Mouse (Mus musculus) testis, adult 2 months (tissue): ENCODE results near the gene Itpr2.

ENCODE experiments used
- CTCF ChIP-seq: fragments of 200-500 bp; IDR thresholded peaks from 2 replicates; pipeline ENCODE4 v1.5.1; 2012; ENCODE audit warnings: low read depth, mild to moderate bottlenecking, inconsistent platforms, low read length, moderate library complexity; ENCODE audit not compliant: control insufficient read depth, insufficient read depth, insufficient replicate concordance
- POLR2A ChIP-seq: fragments of 200-500 bp; IDR thresholded peaks from 2 replicates; pipeline ENCODE4 v1.6.1; 2012; ENCODE audit warnings: low read depth, mild to moderate bottlenecking, inconsistent platforms, low read length, moderate library complexity; ENCODE audit not compliant: control insufficient read depth

DNA sequence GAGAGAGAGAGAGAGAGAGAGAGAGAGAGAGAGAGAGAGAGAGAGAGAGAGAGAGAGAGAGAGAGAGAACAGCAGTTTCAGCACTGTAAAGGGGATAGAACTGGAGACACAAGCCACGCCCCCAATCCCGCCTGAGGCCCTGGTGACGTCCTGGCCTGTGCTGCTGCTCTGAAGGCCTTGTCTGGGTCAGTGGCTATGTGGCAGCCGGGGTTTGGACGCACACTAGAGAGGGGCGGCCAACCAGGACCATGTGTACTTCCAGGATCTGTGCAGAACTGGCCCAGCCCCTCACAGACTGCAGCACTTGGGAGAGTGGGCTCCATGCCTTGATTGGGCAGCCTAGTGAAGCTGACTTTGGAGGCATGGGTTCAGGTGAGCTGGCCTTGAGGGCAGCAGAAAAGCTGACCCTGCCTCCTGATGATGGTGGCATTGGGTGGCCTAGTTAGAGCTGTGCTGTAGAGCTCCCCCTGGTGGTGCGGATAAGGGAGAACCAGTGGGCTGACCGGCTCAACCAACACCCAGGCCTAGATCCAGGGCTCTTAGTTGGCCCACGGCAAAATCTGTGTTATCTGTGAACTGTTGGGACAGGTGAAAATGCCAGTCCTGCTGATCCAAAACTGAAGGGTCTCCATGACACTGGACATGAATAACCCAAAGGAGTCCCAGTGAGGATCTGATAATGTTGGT lies 72.2 kb downstream of the Itpr2 start:
- TF ChIP-seq CTCF (peak; percentile 84), POLR2A (no peak)
